Mouse (Mus musculus): ENCODE measurements around the gene Fam92a. TPM values are rescaled to one million over a fixed set of nuclear protein-coding genes. Genes with fewer than 3 reads are reported as not detected.
A peak's percentile ranks its signal among the peaks of the same experiment; 100 is the strongest.
"Not testable (repeated sequence)": the region's sequence is repeated elsewhere in the genome, so short reads cannot be mapped to it uniquely, and the experiment has no call there.

The Fam92a gene
- polyA plus RNA-seq (2014; fragmentation: Nextera tagmentation; extraction: Ambion mirVana), result 71.9 and 75.8 TPM in 2 replicates

GRCm38 (mm10) chr4:12171318-12172091, at the start of gene Fam92a:
Gene Fam92a, minus strand, starts transcription at chr4:12172015.
- Histone ChIP-seq H3K9me3 (replicated peaks; ENCODE audit: control insufficient read depth, low read length) (no peaks in the 10 kb centered on the region), H3K4me1 (ENCODE audit: control insufficient read depth, insufficient read depth, low read length) (peaks cover 4% of the 10 kb centered on the region; the same call in 1 of the 2 replicates), H3K27ac (ENCODE audit: low read depth, low read length) (peak within 1 kb of the TSS; percentile 76), H3K4me2 (peak within 1 kb of the TSS; percentile 81), H3K4me3 (ENCODE audit: low read depth, low read length) (peak within 1 kb of the TSS; percentile 88), H3K36me3 (ENCODE audit: control insufficient read depth, insufficient read depth, low read length) (peaks cover 3% of the 10 kb centered on the region; the same call in 1 of the 2 replicates), H3K27me3 (ENCODE audit: control insufficient read depth, insufficient read depth, low read length) (no peaks in the 10 kb centered on the region), H3K9ac (ENCODE audit: low read depth, low read length) (peak within 1 kb of the TSS; percentile 97)
- ATAC-seq (replicated peaks; ENCODE audit: insufficient number of reproducible peaks, low FRiP score, low TSS enrichment), result peak; percentile 85
- 2% methylated on average over 70 of the region's 74 CpGs for WGBS (ENCODE audit: insufficient replicate concordance)

GRCm38 (mm10) chr4:12178992-12179391, 7.2 kb upstream of the Fam92a start:
- Histone ChIP-seq H3K4me3 (ENCODE audit: low read depth, low read length) (no peak overlapping the region), H3K27me3 (ENCODE audit: control insufficient read depth, insufficient read depth, low read length) (no peaks in the 10 kb centered on the region), H3K36me3 (ENCODE audit: control insufficient read depth, insufficient read depth, low read length) (no peaks in the 10 kb centered on the region), H3K9ac (ENCODE audit: low read depth, low read length) (no peak overlapping the region), H3K27ac (ENCODE audit: low read depth, low read length) (no peak overlapping the region), H3K9me3 (replicated peaks; ENCODE audit: control insufficient read depth, low read length) (no peaks in the 10 kb centered on the region), H3K4me1 (ENCODE audit: control insufficient read depth, insufficient read depth, low read length) (no peaks in the 10 kb centered on the region), H3K4me2 (no peak overlapping the region)
- 78% methylated on average over 10 of the region's 10 CpGs for WGBS (ENCODE audit: insufficient replicate concordance)
- no peak for ATAC-seq (replicated peaks; ENCODE audit: insufficient number of reproducible peaks, low FRiP score, low TSS enrichment)

DNA sequence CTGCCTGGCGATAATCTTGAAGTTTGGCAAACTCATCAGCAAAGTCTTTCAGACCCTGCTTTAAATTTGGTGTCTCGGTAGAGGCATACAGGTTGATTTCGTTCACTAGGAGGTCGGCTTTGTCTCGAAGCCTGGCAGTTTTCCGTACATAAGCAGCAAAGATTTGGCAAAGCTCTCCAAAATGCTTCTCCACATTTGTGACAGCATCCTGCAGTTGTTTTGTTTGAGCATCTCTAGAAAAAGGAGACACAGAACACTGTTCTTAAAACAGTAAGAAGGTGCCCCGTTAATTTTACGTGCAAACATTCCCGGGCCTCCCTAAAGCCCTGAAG, 863 bp downstream of the Fam92a start:
- peak overlapping the region; percentile 76 for H3K27ac ChIP-seq (ENCODE audit: low read depth, low read length)
- 21% methylated on average over 9 of the region's 9 CpGs for WGBS (ENCODE audit: insufficient replicate concordance)
- H3K9me3 ChIP-seq (replicated peaks; ENCODE audit: control insufficient read depth, low read length), result no peaks in the 10 kb centered on the region
- H3K27me3 ChIP-seq (ENCODE audit: control insufficient read depth, insufficient read depth, low read length), result no peaks in the 10 kb centered on the region
- H3K4me3 ChIP-seq (ENCODE audit: low read depth, low read length), result peak overlapping the region; percentile 88
- peak overlapping the region; percentile 97 for H3K9ac ChIP-seq (ENCODE audit: low read depth, low read length)
- H3K4me1 ChIP-seq (ENCODE audit: control insufficient read depth, insufficient read depth, low read length), result peaks cover 4% of the 10 kb centered on the region; the same call in 1 of the 2 replicates
- no peak for ATAC-seq (replicated peaks; ENCODE audit: insufficient number of reproducible peaks, low FRiP score, low TSS enrichment)
- peak overlapping the region; percentile 81 for H3K4me2 ChIP-seq
- peaks cover 3% of the 10 kb centered on the region; the same call in 1 of the 2 replicates for H3K36me3 ChIP-seq (ENCODE audit: control insufficient read depth, insufficient read depth, low read length)

DNA sequence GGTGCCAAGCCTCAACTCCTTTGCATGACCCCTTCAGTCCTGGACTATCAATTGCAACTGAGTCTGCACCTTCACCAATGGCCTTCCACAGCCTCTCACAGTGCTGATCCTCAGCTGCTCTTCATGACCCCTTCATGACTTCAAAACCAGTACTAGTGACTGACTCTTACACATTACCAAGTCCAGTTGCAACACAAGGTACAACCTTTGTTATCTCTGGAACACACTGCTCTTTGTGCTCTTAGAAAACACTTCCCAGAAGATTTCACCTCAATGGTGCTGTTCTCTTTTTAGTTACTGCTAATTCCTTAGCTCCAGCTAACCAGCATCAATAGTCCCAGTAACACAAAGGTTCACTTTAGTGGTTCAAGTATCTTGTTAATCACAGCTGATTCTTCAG, 24.2 kb downstream of the Fam92a start:
- Histone ChIP-seq H3K4me1 (ENCODE audit: control insufficient read depth, insufficient read depth, low read length) (no peaks in the 10 kb centered on the region), H3K4me2 (no peak overlapping the region), H3K27ac (ENCODE audit: low read depth, low read length) (no peak overlapping the region), H3K36me3 (ENCODE audit: control insufficient read depth, insufficient read depth, low read length) (0 out of 2 replicates have a peak, but pooled peaks cover 3% of the 10 kb centered on the region), H3K9ac (ENCODE audit: low read depth, low read length) (no peak overlapping the region), H3K9me3 (replicated peaks; ENCODE audit: control insufficient read depth, low read length) (no peaks in the 10 kb centered on the region), H3K4me3 (ENCODE audit: low read depth, low read length) (no peak overlapping the region), H3K27me3 (ENCODE audit: control insufficient read depth, insufficient read depth, low read length) (no peaks in the 10 kb centered on the region)
- no peak for ATAC-seq (replicated peaks; ENCODE audit: insufficient number of reproducible peaks, low FRiP score, low TSS enrichment)

GRCm38 (mm10) chr4:12141516-12141915, 30.3 kb downstream of the Fam92a start:
- H3K27me3 ChIP-seq (ENCODE audit: control insufficient read depth, insufficient read depth, low read length); H3K4me3 ChIP-seq (ENCODE audit: low read depth, low read length); H3K36me3 ChIP-seq (ENCODE audit: control insufficient read depth, insufficient read depth, low read length); H3K9me3 ChIP-seq (replicated peaks; ENCODE audit: control insufficient read depth, low read length); H3K4me1 ChIP-seq (ENCODE audit: control insufficient read depth, insufficient read depth, low read length); H3K27ac ChIP-seq (ENCODE audit: low read depth, low read length); H3K9ac ChIP-seq (ENCODE audit: low read depth, low read length); H3K4me2 ChIP-seq; ATAC-seq (replicated peaks; ENCODE audit: insufficient number of reproducible peaks, low FRiP score, low TSS enrichment): not testable (repeated sequence)
- 92% methylated on average over 7 of the region's 7 CpGs for WGBS (ENCODE audit: insufficient replicate concordance)

- not testable (repeated sequence) for H3K27me3 ChIP-seq (ENCODE audit: control insufficient read depth, insufficient read depth, low read length); H3K4me1 ChIP-seq (ENCODE audit: control insufficient read depth, insufficient read depth, low read length); H3K36me3 ChIP-seq (ENCODE audit: control insufficient read depth, insufficient read depth, low read length); H3K27ac ChIP-seq (ENCODE audit: low read depth, low read length); H3K9me3 ChIP-seq (replicated peaks; ENCODE audit: control insufficient read depth, low read length)
- 6% methylated on average over 21 of the region's 40 CpGs for WGBS (ENCODE audit: insufficient replicate concordance)
- H3K9ac ChIP-seq (ENCODE audit: low read depth, low read length), result 0 out of 2 replicates have a peak overlapping the region, but pooled peaks have one; percentile 54
- peak; percentile 83 for ATAC-seq (replicated peaks; ENCODE audit: insufficient number of reproducible peaks, low FRiP score, low TSS enrichment)
- H3K4me2 ChIP-seq, result peak overlapping the region; percentile 47
- peak overlapping the region; percentile 43 for H3K4me3 ChIP-seq (ENCODE audit: low read depth, low read length)
These were observed 31.2 kb downstream of the Fam92a start for GRCm38 (mm10) chr4:12140592-12141062.

- Histone ChIP-seq H3K4me2 (peak within 1 kb of the TSS; percentile 57), H3K9ac (ENCODE audit: low read depth, low read length) (peak within 1 kb of the TSS; percentile 54; the same call in 1 of the 2 replicates), H3K27ac (ENCODE audit: low read depth, low read length) (peak within 1 kb of the TSS; percentile 29), H3K4me3 (ENCODE audit: low read depth, low read length) (peak within 1 kb of the TSS; percentile 47)
- not testable (repeated sequence) for H3K36me3 ChIP-seq (ENCODE audit: control insufficient read depth, insufficient read depth, low read length); H3K9me3 ChIP-seq (replicated peaks; ENCODE audit: control insufficient read depth, low read length); H3K4me1 ChIP-seq (ENCODE audit: control insufficient read depth, insufficient read depth, low read length); H3K27me3 ChIP-seq (ENCODE audit: control insufficient read depth, insufficient read depth, low read length)
- peak; percentile 92 for ATAC-seq (replicated peaks; ENCODE audit: insufficient number of reproducible peaks, low FRiP score, low TSS enrichment)
- WGBS (ENCODE audit: insufficient replicate concordance), result 3% methylated on average over 17 of the region's 32 CpGs
These were observed 31.7 kb downstream of the Fam92a start, which contains the start of gene Rbm12b1 for GRCm38 (mm10) chr4:12140141-12140567. Gene Rbm12b1, plus strand, starts transcription at chr4:12140264.
